Mouse (Mus musculus) hindbrain, embryonic 16.5 days (tissue): Measurements from ENCODE around the gene Hs3st1. TPM values are rescaled to one million over a fixed set of nuclear protein-coding genes. Genes with fewer than 3 reads are reported as not detected.

Experiments
- ATAC-seq: fragments of 200-750 bp; cut with Nextera tagmentation; 2 replicates; pipeline ENCODE4 v1.8.0; 2017; ENCODE audit warnings: moderate TSS enrichment, moderate library complexity
- H3K27ac ChIP-seq: fragments of 300-500 bp; sonication (generic); 2 replicates; pipeline ENCODE4 v1.5.1; 2014; ENCODE audit warnings: low read depth, mild to moderate bottlenecking, control low read depth, low read length, moderate library complexity
- H3K27me3 ChIP-seq: fragments of 300-500 bp; sonication (generic); replicated peaks from 2 replicates; pipeline ENCODE4 v1.6.1; 2014; ENCODE audit warnings: low read length; ENCODE audit not compliant: control insufficient read depth, insufficient read depth
- H3K36me3 ChIP-seq: fragments of 300-500 bp; sonication (generic); 2 replicates; pipeline ENCODE4 v1.6.1; 2014; ENCODE audit warnings: mild to moderate bottlenecking, low read length, moderate library complexity, mixed read lengths; ENCODE audit not compliant: control insufficient read depth, insufficient read depth
- H3K4me1 ChIP-seq: fragments of 300-500 bp; sonication (generic); 2 replicates; pipeline ENCODE4 v1.6.1; 2014; ENCODE audit warnings: low read depth, low read length; ENCODE audit not compliant: control insufficient read depth, insufficient read depth
- H3K4me2 ChIP-seq: fragments of 300-500 bp; sonication (generic); 2 replicates; pipeline ENCODE4 v1.6.1; 2014; ENCODE audit warnings: mild to moderate bottlenecking, low read length, control low read depth, moderate library complexity
- H3K4me3 ChIP-seq: fragments of 300-500 bp; sonication (generic); 2 replicates; pipeline ENCODE4 v1.5.1; 2014; ENCODE audit warnings: mild to moderate bottlenecking, low read length, control low read depth, moderate library complexity
- H3K9ac ChIP-seq: fragments of 300-500 bp; sonication (generic); 2 replicates; pipeline ENCODE4 v1.6.1; 2014; ENCODE audit warnings: low read depth, mild to moderate bottlenecking, control low read depth, low read length, moderate library complexity
- H3K9me3 ChIP-seq: fragments of 300-500 bp; sonication (generic); 2 replicates; pipeline ENCODE4 v1.6.1; 2014; ENCODE audit warnings: mild to moderate bottlenecking, low read length, moderate library complexity; ENCODE audit not compliant: control insufficient read depth
- WGBS: fragments of 180-500 bp; shearing (Covaris S2); extraction: QIAGEN DNeasy Blood & Tissue Kit; methylation state at CpG from one replicate; pipeline ENCODE4 v1.1.7; 2014; 5-methylcytosine and 5-hydroxymethylcytosine counted together
- polyA plus RNA-seq: library from polyadenylated mRNA; unstranded; fragments of >200 nt; fragmentation: Nextera tagmentation; extraction: Ambion mirVana; gene quantifications from 2 replicates; pipeline ENCODE4 v1.2.1, GENCODE M21; 2015

The Hs3st1 gene
- polyA plus RNA-seq, 1 experiment from 2014 or later, result 44.8 TPM

DNA sequence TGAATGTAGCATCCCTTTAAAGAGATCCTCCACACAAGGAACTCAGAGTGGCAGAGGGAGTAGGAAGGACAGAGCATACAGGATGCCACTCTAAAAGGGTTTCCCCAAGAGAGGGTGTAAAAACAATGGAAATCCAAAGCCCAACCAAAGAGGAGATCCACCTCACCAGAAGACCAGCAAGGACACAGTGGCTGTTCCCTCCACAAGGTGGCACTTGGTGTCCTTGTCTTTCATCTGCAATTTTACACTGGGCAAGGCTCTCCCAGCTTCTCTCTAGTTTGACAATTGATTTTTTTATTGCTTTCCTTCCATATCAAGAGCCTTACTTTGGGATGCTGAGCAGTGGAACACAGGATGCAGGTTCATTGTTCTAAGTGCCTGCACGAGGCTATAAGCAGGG is 122.1 kb downstream of the Hs3st1 start:
- Histone ChIP-seq H3K4me3 (no peak overlapping the region), H3K27me3 (no peaks in the 10 kb centered on the region), H3K4me2 (no peak overlapping the region), H3K9ac (no peak overlapping the region), H3K27ac (no peak overlapping the region), H3K9me3 (no peaks in the 10 kb centered on the region), H3K36me3 (no peaks in the 10 kb centered on the region), H3K4me1 (no peaks in the 10 kb centered on the region)
- no peak for ATAC-seq
- WGBS, result 79% methylated on average over 1 of the region's 1 CpGs

GRCm38 (mm10) chr5:39630841-39631240 is 124.4 kb downstream of the Hs3st1 start:
- no peak overlapping the region for H3K27ac ChIP-seq
- H3K4me3 ChIP-seq, result no peak overlapping the region
- no peaks in the 10 kb centered on the region for H3K36me3 ChIP-seq
- H3K27me3 ChIP-seq, result no peaks in the 10 kb centered on the region
- no peaks in the 10 kb centered on the region; the same call in 1 of the 2 replicates for H3K4me1 ChIP-seq
- ATAC-seq, result no peak
- no peak overlapping the region for H3K4me2 ChIP-seq
- 95% methylated on average over 5 of the region's 5 CpGs for WGBS
- H3K9ac ChIP-seq, result no peak overlapping the region
- no peaks in the 10 kb centered on the region for H3K9me3 ChIP-seq

DNA sequence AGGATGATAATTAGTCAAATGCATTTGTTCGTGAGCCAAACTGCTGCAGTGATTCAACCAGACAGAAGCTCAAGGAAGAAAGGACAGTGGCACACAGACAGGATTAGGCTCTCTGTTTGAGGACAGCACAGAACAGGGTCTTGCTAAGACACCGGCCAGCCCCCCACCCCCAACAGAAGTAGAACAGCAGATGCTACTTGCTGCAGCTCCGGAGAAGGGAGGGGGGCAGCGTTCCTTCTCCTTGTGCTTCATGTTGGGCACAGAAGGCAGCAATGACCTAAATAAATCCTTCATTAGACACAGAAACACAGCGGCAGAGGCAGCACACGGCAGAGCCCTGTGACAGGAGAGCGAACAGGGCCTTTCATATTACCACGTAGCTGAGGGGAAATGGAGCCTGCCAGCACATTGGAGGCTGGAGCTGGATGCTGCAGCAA is 130.2 kb downstream of the Hs3st1 start:
- Histone ChIP-seq H3K4me1 (peaks cover 5% of the 10 kb centered on the region; the same call in 1 of the 2 replicates), H3K4me3 (no peak overlapping the region), H3K27me3 (no peaks in the 10 kb centered on the region), H3K9ac (peak overlapping the region; percentile 31; the same call in 1 of the 2 replicates), H3K4me2 (peak overlapping the region; percentile 12; the same call in 1 of the 2 replicates), H3K36me3 (no peaks in the 10 kb centered on the region), H3K27ac (0 out of 2 replicates have a peak overlapping the region, but pooled peaks have one; percentile 29), H3K9me3 (no peaks in the 10 kb centered on the region)
- 45% methylated on average over 8 of the region's 8 CpGs for WGBS
- ATAC-seq, result peak; percentile 52

DNA sequence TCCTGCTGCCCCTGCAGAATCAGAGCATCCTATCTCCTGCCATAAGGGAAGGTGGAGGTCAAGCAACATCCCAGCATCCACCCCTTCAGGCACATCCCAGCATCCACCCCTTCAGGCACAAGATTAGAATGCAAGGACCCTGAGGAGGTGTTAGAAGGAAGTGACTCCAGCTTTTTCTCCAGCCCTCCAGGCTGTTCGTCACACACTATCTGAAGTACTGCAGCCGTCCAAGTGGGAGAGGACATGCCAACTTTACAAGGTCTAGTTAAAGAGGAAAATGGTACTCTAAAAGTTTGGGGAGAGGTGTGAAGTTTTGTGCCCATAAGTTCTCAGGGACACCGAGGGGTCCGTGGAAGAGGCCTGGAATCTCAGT is 131.1 kb downstream of the Hs3st1 start:
- no peaks in the 10 kb centered on the region for H3K27me3 ChIP-seq
- H3K4me2 ChIP-seq, result no peak overlapping the region
- no peak overlapping the region for H3K27ac ChIP-seq
- WGBS, result 73% methylated on average over 4 of the region's 4 CpGs
- H3K9ac ChIP-seq, result no peak overlapping the region
- no peaks in the 10 kb centered on the region for H3K9me3 ChIP-seq
- peaks cover 5% of the 10 kb centered on the region; the same call in 1 of the 2 replicates for H3K4me1 ChIP-seq
- H3K36me3 ChIP-seq, result no peaks in the 10 kb centered on the region
- H3K4me3 ChIP-seq, result no peak overlapping the region
- no peak for ATAC-seq

DNA sequence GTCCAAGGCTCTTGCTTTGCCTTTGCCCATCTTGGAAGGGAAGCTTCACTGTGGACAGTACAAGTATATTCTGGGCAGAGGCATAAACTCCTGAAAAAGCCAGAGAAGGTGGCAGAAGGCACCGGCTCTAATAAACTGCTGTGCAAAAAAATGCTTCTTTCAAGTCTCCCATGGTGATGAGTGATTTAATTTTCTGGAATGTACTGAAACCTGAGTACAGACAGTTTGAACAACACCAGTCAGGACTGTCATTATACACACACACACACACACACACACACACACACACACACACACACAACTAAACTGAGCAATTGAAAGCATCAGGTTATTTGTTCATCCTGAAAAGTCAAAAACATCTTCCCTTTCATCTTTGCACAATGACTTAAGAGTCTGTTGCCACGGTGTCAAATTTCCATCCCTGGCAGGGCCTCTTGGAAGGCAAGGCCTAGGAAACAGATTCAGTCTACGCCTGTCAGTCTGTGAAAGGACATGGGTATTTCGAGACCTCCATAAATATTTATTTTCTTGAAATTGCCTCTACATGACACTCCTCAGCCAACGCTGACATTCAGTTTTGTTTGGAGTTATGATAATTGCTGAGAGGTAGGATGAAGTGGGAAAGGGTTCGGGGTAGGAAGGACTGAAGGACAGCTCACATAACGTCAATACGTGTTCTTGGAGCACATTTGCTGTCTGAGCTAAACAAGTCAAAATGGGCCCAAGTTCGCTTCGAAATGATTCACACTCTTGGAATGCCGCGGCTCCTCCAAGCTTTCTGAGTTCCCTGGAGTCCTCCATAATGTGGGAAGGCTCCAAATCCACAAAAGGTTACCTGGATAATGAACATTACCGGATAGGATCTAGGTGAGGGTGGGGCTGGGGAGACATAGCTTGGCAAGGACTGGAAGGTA is 131.7 kb downstream of the Hs3st1 start:
- no peak for ATAC-seq
- Histone ChIP-seq H3K9me3 (no peaks in the 10 kb centered on the region), H3K4me3 (no peak overlapping the region), H3K4me1 (peaks cover 5% of the 10 kb centered on the region; the same call in 1 of the 2 replicates), H3K4me2 (no peak overlapping the region), H3K27me3 (no peaks in the 10 kb centered on the region), H3K36me3 (no peaks in the 10 kb centered on the region), H3K9ac (no peak overlapping the region), H3K27ac (no peak overlapping the region)
- 62% methylated on average over 13 of the region's 13 CpGs for WGBS

DNA sequence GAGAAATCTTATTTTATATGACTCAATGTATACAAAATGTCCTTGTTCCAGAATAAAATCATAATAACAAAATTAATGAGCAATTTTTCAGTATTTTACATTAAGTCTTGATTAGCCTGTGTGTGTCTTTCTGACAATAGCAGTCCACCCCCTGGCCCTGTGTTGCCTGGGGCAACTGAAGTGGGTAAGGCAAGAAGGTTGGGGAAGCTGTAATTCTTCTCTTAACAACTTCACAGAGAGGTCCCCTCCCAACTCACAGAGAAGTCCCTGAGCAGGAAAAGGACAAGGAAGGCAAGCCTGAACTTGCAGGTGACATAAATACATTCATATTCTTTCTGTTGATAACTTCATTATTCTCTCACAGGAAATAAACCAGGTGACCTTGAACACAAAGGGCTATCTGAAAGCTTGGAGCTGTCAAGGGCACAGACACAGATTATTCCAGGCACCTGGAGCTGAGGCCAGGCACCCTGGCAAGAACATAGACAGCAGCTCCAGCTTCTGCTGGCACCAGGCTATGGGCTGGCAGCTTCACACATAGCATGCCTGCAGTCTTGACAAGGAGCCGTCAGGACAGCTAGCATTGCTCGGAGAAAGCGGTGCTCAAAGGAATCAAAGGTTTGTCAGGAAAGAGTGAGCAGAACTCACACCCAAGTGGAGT is 134.9 kb downstream of the Hs3st1 start:
- Histone ChIP-seq H3K9ac (no peak overlapping the region), H3K27ac (no peak overlapping the region), H3K4me1 (peaks cover 5% of the 10 kb centered on the region; the same call in 1 of the 2 replicates), H3K36me3 (no peaks in the 10 kb centered on the region), H3K4me2 (no peak overlapping the region), H3K9me3 (no peaks in the 10 kb centered on the region), H3K4me3 (no peak overlapping the region), H3K27me3 (no peaks in the 10 kb centered on the region)
- WGBS, result 50% methylated on average over 3 of the region's 3 CpGs
- ATAC-seq, result peak; percentile 54; the same call in 1 of the 2 replicates

GRCm38 (mm10) chr5:39617354-39617977 is 137.8 kb downstream of the Hs3st1 start:
- no peak overlapping the region for H3K4me3 ChIP-seq
- no peak overlapping the region for H3K4me2 ChIP-seq
- peaks cover 10% of the 10 kb centered on the region for H3K36me3 ChIP-seq
- no peak overlapping the region for H3K9ac ChIP-seq
- no peaks in the 10 kb centered on the region for H3K27me3 ChIP-seq
- WGBS, result 71% methylated on average over 2 of the region's 2 CpGs
- H3K4me1 ChIP-seq, result no peaks in the 10 kb centered on the region; the same call in 1 of the 2 replicates
- ATAC-seq, result no peak
- H3K9me3 ChIP-seq, result no peaks in the 10 kb centered on the region
- H3K27ac ChIP-seq, result no peak overlapping the region

GRCm38 (mm10) chr5:39615202-39615601 is 140.1 kb downstream of the Hs3st1 start:
- Histone ChIP-seq H3K27me3 (no peaks in the 10 kb centered on the region), H3K4me3 (no peak overlapping the region), H3K9me3 (no peaks in the 10 kb centered on the region), H3K36me3 (peaks cover 10% of the 10 kb centered on the region), H3K4me2 (no peak overlapping the region), H3K9ac (no peak overlapping the region), H3K27ac (no peak overlapping the region), H3K4me1 (no peaks in the 10 kb centered on the region)
- ATAC-seq, result 0 out of 2 replicates have a peak, but pooled peaks have one; percentile 50
- 83% methylated on average over 7 of the region's 7 CpGs for WGBS

- H3K4me3 ChIP-seq, result no peak overlapping the region
- no peak for ATAC-seq
- 88% methylated on average over 2 of the region's 2 CpGs for WGBS
- H3K9ac ChIP-seq, result no peak overlapping the region
- no peak overlapping the region for H3K27ac ChIP-seq
- H3K9me3 ChIP-seq, result no peaks in the 10 kb centered on the region
- no peaks in the 10 kb centered on the region for H3K4me1 ChIP-seq
- H3K4me2 ChIP-seq, result no peak overlapping the region
- no peaks in the 10 kb centered on the region for H3K27me3 ChIP-seq
- peaks cover 10% of the 10 kb centered on the region for H3K36me3 ChIP-seq
These were observed 141.7 kb downstream of the Hs3st1 start for GRCm38 (mm10) chr5:39613534-39613933.
